Mouse (Mus musculus) erythroblast, embryonic 14.5 days (primary cell): ENCODE data around the gene Cacnb3.

Experiments
- GATA1 ChIP-seq: IDR thresholded peaks from 2 replicates; pipeline ENCODE4 v1.6.1; 2012; ENCODE audit warnings: low read length, inconsistent platforms, mixed read lengths
- TAL1 ChIP-seq: IDR thresholded peaks from 3 replicates; pipeline ENCODE4 v1.6.1; 2012; ENCODE audit warnings: low read length, inconsistent platforms, mixed read lengths

DNA sequence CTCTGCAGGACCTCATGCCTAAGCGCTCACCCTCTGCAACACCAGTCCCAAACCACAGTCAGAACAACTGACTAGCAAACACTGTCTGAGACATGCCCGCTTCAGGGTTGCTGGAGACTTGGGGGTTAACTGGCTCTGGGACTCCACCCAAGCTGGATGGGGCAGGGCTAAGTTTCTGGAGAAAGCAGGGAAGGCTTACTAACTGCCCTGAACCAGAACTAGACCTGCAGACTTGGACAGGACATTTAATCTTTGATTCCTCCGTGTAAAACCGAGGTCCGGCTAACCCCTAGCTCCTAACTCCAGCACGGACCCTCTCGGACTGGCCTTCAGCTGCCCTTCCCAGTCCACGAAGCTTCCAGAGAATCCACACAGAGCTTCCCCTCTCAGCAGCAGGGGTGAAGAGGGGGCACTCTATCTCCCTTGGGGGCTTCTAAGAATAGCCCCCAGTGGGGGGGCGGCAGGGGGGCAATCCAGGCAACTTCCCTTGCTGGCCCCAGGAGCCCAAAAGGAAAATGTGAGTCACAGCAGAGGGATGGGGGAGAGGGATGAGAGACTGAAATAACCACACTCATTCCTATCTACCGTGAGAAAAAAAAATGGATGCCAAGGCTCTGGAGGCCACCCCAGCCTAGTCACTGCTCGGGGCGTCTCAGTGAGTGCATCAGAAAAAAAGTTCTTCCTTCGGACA is 28.3 kb upstream of the Cacnb3 start:
- no peak for TF ChIP-seq GATA1
- TF ChIP-seq TAL1: no peak
